Mouse (Mus musculus) spleen, adult 2 months (tissue): ENCODE results near the gene Fabp3.

ENCODE experiments used
- CTCF ChIP-seq: fragments of 200-500 bp; IDR thresholded peaks from 2 replicates; pipeline ENCODE4 v1.5.1; 2011; ENCODE audit warnings: mild to moderate bottlenecking, inconsistent platforms; ENCODE audit not compliant: insufficient read depth, insufficient read length, insufficient replicate concordance; ENCODE audit errors: extremely low read depth
- POLR2A ChIP-seq: fragments of 200-500 bp; IDR thresholded peaks from 2 replicates; pipeline ENCODE4 v1.6.1; 2011; ENCODE audit warnings: low read depth, low read length, inconsistent platforms

GRCm38 (mm10) chr4:130312526-130312925, 4.1 kb downstream of the Fabp3 start:
- TF ChIP-seq CTCF (no peak), POLR2A (no peak)
